Mouse (Mus musculus): ENCODE measurements at regions not wholly inside any gene's neighbourhood (a gene's known extent, or its start where the extent isn't known, plus 50 kb on each side); places are given as distances from the start of the nearest gene placed in this dataset.

DNA sequence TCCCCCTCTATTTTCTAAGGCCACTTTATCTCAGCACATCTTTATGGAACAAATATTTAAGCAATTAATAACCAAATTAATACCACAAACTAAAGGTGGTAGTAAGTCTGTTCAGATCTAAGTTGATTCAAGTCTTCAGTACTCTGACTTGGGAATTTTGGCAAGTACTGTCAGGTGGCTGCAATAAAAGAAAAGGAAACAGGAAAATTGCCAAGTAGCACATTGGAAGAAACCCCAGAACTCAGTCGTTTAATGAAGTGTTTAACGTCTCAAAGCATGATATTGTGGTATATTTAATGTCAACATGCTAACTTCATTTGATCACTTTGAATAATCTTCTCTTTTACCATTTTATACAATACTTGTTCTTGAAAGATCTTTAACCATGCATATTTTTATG is 142.2 kb downstream of the Gm11146 start:
- peaks cover 9% of the 10 kb centered on the region for H3K4me1 ChIP-seq (replicated peaks)
- WGBS: 65% methylated on average over 2 of the region's 2 CpGs
- H3K27ac ChIP-seq: no peak overlapping the region
- H3K4me2 ChIP-seq: no peak overlapping the region
- no peak overlapping the region for H3K9ac ChIP-seq
- H3K4me3 ChIP-seq: no peak overlapping the region
- no peaks in the 10 kb centered on the region for H3K9me3 ChIP-seq
- H3K27me3 ChIP-seq: no peaks in the 10 kb centered on the region
- no peaks in the 10 kb centered on the region for H3K36me3 ChIP-seq
- no peak for ATAC-seq (ENCODE audit: low FRiP score)

DNA sequence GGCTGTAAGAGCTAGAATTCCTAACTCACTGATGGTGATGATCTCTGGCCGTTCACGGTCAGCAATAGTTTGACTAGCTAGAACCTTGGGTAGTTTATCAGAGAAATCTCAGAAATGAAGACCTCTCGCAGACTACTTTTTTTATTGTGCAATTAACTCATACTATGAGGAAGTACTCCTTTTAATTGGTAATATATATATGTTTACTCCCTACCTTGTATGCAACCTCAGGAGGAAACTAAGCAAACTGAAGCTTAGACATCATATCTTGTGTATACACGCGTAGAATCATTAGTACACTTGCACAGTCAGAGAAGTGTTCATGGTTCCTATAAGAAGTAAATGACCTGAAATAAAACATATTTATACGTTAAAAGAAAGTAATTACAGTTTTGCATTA is 157.2 kb downstream of the Gm11146 start:
- H3K36me3 ChIP-seq: peaks cover 3% of the 10 kb centered on the region; the same call in 1 of the 2 replicates
- no peak for ATAC-seq (ENCODE audit: low FRiP score)
- 91% methylated on average over 6 of the region's 6 CpGs for WGBS

DNA sequence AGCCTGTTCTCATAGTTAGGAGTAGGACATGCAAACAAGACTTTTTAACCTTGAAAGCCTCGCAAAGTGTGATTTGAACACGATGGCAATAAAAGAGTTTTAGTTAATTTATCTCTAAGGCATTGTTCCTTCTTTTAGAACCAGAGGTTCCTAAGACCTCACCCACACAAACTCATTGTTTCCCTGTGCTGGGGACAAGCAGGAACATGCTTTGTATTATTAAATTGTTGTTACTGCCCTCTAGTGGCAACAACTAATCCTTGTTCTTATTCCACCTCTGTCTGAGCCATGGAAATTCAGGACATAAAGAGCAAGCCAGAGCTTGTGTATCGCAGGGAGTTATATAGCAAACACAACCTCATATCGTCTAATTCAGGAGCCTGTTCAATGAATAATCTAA is 157.9 kb downstream of the Gm11146 start:
- Histone ChIP-seq H3K4me2 (no peak overlapping the region), H3K36me3 (peaks cover 3% of the 10 kb centered on the region; the same call in 1 of the 2 replicates), H3K4me1 (replicated peaks) (peaks cover 21% of the 10 kb centered on the region), H3K4me3 (no peak overlapping the region), H3K27ac (peak overlapping the region; percentile 44), H3K9ac (no peak overlapping the region), H3K9me3 (no peaks in the 10 kb centered on the region), H3K27me3 (no peaks in the 10 kb centered on the region)
- peak; percentile 66; the same call in 1 of the 2 replicates for ATAC-seq (ENCODE audit: low FRiP score)
- 19% methylated on average over 4 of the region's 4 CpGs for WGBS

More for the DNA sequence above, 157.2 kb downstream of the Gm11146 start:
- Histone ChIP-seq H3K9me3 (no peaks in the 10 kb centered on the region), H3K4me2 (no peak overlapping the region), H3K4me3 (no peak overlapping the region), H3K4me1 (replicated peaks) (peaks cover 24% of the 10 kb centered on the region), H3K9ac (no peak overlapping the region), H3K27ac (peak overlapping the region; percentile 44), H3K27me3 (no peaks in the 10 kb centered on the region)

DNA sequence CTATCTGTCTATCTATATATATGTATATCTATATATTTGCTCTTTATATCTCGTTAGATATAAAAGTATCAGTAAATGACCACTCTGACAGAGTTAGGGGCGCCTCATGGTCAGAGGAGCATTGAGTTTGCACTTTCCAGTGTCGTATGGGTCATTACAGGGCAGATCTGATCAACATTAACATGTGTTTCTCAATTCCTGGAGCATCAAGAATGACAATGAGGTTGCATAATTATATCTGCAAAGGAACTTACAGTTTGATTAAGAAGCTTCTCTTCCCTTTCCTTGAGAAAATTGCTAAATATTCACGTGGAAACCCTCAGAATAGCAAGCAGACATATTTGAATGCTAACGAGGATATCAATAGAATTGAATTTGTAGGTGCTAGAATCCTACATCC is 158.6 kb downstream of the Gm11146 start:
- 75% methylated on average over 5 of the region's 5 CpGs for WGBS
- Histone ChIP-seq H3K9me3 (no peaks in the 10 kb centered on the region), H3K27me3 (no peaks in the 10 kb centered on the region), H3K9ac (no peak overlapping the region), H3K36me3 (peaks cover 3% of the 10 kb centered on the region; the same call in 1 of the 2 replicates), H3K4me1 (replicated peaks) (peaks cover 21% of the 10 kb centered on the region), H3K4me2 (no peak overlapping the region), H3K4me3 (no peak overlapping the region), H3K27ac (peak overlapping the region; percentile 52; the same call in 1 of the 2 replicates)
- ATAC-seq (ENCODE audit: low FRiP score): no peak

DNA sequence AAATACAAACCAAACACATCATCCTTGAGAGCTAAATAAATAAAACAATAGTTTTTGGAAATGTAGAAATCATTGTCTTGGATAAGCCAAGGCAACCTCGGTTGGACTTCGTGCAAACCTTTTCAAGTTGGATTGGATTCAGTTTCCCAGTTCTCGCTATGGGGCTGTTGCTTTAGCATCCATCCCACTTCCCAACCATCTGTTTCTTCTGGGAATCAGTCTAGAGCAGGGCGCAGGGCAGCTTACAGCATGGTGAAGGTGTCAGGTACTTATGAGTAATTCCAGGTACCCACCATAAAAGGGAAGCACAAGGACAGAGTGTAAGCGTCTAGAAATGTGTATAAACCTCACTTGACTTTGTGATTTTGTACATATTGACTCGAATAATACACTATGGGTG is 159.0 kb downstream of the Gm11146 start:
- no peak overlapping the region for H3K4me3 ChIP-seq
- no peaks in the 10 kb centered on the region for H3K27me3 ChIP-seq
- WGBS: 92% methylated on average over 6 of the region's 6 CpGs
- no peak overlapping the region for H3K4me2 ChIP-seq
- H3K9ac ChIP-seq: no peak overlapping the region
- no peaks in the 10 kb centered on the region for H3K9me3 ChIP-seq
- peaks cover 21% of the 10 kb centered on the region for H3K4me1 ChIP-seq (replicated peaks)
- ATAC-seq (ENCODE audit: low FRiP score): no peak
- H3K36me3 ChIP-seq: peaks cover 3% of the 10 kb centered on the region; the same call in 1 of the 2 replicates
- H3K27ac ChIP-seq: no peak overlapping the region; the same call in 1 of the 2 replicates

DNA sequence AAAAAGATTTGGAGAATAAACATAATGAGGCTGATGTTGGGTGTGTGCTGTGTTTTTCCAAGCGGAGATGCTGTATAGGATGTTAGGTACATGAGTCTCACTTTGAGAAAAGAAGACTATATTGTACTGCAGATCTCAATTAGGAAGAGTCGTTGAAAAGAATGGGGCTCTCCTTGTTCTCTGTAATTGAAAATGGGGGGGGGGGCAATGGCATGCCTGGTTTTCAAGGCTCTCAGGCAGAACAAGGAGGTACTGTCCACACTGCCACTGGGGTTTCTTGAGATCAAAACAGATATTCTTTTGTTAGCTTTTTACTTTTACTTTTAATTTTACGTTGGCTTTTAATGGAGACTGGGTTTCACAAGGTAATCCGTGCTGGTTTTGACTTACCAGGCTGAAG is 170.5 kb downstream of the Gm11146 start:
- Histone ChIP-seq H3K27ac (peak overlapping the region; percentile 67), H3K9me3 (no peaks in the 10 kb centered on the region), H3K27me3 (no peaks in the 10 kb centered on the region), H3K9ac (no peak overlapping the region), H3K4me1 (replicated peaks) (peaks cover 20% of the 10 kb centered on the region), H3K4me2 (no peak overlapping the region), H3K4me3 (no peak overlapping the region), H3K36me3 (no peaks in the 10 kb centered on the region)
- WGBS: 55% methylated on average over 4 of the region's 4 CpGs
- ATAC-seq (ENCODE audit: low FRiP score): no peak

DNA sequence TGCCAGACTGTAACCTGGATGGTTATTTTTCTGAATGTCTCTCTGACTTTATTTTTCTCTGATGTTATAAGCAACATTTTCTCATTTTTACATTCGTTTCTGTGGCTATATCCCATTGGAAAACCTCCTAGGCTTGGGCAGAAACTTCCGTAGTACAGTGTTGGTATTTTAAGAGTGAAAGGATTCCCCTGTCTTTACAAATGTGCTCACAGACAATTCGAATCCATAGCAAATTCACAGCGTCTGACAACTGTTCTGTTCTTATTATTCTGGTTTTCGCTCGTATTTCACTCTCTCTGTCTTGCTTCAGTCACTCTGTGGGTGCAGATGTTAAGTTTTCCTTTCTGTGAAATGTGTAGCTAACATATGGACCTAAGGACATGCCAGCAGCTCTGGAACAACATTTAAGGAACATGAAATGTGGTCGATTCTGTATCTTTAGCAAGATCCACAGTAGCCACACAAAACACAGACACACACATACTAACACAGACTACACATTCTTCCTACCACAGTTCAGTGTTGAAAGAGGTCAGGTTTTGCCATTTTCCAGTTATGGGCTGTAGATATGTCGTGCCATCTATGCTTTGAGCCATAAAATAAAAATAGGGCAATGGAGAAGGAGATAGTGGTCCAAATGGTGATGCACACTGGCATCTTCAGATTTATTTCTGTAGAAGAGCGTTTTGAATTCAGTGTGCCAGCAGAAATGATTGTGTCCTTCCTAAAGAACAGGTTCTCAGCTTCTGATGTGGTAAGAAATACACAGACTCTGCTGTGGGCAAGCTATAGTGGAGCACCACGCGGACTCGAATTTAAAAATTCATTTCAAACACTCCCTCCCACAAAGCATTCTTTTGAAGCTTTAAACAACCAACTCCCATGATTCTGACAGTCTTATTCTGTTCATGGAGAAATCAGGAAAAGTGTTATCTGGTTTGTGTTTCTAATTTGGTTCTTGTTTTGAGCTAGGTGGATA is 179.2 kb downstream of the Gm11146 start:
- peak overlapping the region; percentile 54 for H3K4me3 ChIP-seq
- 19% methylated on average over 12 of the region's 12 CpGs for WGBS
- peak overlapping the region; percentile 90 for H3K9ac ChIP-seq

DNA sequence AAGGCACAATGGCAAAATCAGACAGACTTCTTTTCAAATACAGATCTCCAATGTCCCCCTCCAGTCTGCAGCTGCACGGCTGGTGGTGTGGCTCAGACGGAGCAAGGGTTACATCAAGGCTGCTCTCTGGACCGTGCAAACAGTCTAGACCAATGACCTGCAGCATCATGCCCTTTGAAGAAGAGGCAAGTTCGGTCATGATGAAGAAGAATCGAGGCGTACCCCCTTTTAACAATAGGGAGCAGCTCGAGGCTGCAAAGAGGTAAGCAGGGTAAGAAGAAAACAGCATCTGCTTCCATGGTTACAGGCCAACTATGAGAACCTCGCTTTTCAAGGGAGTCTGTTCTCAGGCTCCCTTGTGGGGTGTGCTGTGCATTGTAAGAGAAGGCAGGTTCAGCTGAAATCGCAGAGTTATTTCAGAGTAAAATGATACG is 180.3 kb downstream of the Gm11146 start:
- H3K9ac ChIP-seq: peak overlapping the region; percentile 90
- H3K4me3 ChIP-seq: peak overlapping the region; percentile 54
- peak overlapping the region; percentile 99 for H3K27ac ChIP-seq
- no peaks in the 10 kb centered on the region for H3K36me3 ChIP-seq
- H3K4me2 ChIP-seq: peak overlapping the region; percentile 67
- H3K27me3 ChIP-seq: no peaks in the 10 kb centered on the region
- H3K4me1 ChIP-seq (replicated peaks): peaks cover 9% of the 10 kb centered on the region
- peak; percentile 94 for ATAC-seq (ENCODE audit: low FRiP score)
- WGBS: 4% methylated on average over 10 of the region's 10 CpGs
- H3K9me3 ChIP-seq: no peaks in the 10 kb centered on the region

More for the DNA sequence above, 179.2 kb downstream of the Gm11146 start:
- ATAC-seq (ENCODE audit: low FRiP score): no peak
- Histone ChIP-seq H3K4me1 (replicated peaks) (peaks cover 13% of the 10 kb centered on the region), H3K27me3 (no peaks in the 10 kb centered on the region), H3K9me3 (no peaks in the 10 kb centered on the region), H3K27ac (peak overlapping the region; percentile 99), H3K4me2 (peak overlapping the region; percentile 67), H3K36me3 (no peaks in the 10 kb centered on the region)

DNA sequence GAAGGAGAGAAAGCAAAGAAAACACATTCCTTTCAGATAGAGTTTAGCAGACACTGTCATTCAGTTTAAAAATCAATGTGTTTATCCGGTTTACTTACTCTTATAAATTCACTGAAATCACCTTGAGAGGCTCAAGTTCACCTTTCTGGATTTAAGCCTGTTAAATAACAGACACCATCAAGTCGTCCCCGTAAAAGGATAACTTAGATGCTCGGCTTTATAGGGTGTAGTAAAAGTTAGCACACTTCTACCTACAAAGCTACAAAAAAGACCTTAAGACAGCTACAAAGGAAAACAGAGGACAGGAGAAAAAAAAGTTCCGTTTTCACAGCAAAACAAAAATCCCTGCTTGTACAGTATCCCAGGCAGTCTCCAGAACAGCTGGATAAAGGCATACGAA is 180.9 kb downstream of the Gm11146 start:
- WGBS: 15% methylated on average over 6 of the region's 6 CpGs
- peak overlapping the region; percentile 54 for H3K4me3 ChIP-seq
- ATAC-seq (ENCODE audit: low FRiP score): no peak

DNA sequence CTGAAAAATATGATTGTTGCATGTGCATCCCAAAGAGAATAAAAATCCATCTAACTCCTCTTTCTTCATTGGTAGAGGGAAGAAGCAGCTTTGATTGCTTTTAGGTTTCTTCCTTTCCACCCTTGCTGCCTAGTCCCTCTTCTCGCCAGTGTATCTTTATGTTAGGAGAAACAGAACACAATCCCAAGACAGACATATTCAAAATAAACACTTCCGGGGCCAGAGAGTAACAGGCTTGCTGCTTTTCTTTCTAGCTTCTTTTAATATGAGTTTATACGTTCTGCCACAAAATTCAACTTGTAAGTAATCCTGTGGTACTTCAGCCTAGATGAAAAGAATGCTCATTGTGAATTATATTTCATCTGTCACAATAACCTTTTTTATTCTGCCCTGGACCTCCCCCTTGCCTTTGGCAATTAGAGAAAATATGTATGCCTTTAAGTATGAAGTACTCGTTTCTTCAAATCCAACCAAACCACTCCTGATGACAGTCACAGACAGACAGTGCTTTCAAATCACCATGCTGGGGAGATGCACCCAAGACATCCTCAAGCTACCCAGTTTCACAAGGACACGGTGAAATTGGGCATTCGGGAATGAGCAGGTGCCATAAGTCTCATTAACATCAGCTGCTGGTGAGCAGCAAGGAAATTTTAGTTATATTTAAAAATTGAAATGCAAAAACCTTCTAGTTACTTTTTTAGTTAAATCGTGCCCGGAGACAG is 181.6 kb downstream of the Gm11146 start:
- Histone ChIP-seq H3K27ac (peak overlapping the region; percentile 99), H3K27me3 (no peaks in the 10 kb centered on the region), H3K36me3 (no peaks in the 10 kb centered on the region), H3K4me2 (peak overlapping the region; percentile 67), H3K9me3 (no peaks in the 10 kb centered on the region), H3K4me1 (replicated peaks) (no peaks in the 10 kb centered on the region), H3K4me3 (peak overlapping the region; percentile 54), H3K9ac (peak overlapping the region; percentile 93)
- ATAC-seq (ENCODE audit: low FRiP score): no peak
- 17% methylated on average over 8 of the region's 8 CpGs for WGBS

More for the DNA sequence above, 180.9 kb downstream of the Gm11146 start:
- Histone ChIP-seq H3K9me3 (no peaks in the 10 kb centered on the region), H3K27ac (peak overlapping the region; percentile 99), H3K9ac (peak overlapping the region; percentile 90), H3K27me3 (no peaks in the 10 kb centered on the region), H3K4me2 (peak overlapping the region; percentile 67), H3K4me1 (replicated peaks) (peaks cover 6% of the 10 kb centered on the region; the same call in 1 of the 2 replicates), H3K36me3 (no peaks in the 10 kb centered on the region)

DNA sequence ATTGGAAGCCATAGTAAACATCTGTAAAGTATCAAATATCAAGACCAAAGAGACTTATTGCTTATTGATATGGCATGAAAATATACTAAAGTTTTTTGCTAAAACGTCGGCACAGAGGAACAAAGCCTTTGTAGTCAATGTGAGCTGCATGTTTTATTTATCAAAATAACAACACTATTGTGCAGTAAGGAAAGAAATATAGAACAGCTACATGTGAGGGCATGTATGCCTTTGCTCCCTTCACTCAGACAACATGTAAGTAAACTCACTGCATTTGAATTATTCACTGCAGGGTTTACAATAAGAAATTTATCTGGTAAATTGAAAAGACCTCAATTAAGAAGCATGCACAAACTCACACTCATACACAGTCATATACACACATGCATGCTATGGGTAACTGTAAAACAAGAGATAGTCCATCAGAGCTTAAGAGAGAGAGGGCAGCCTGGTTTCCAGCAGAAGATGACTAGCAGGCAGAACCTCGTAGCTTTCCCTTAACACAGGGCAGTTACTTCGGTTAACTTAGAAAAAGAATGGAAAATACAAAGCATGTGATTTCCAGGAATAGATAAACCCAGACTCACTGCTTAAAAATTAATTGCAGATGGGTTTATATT is 182.7 kb downstream of the Gm11146 start:
- no peak for ATAC-seq (ENCODE audit: low FRiP score)
- peaks cover 5% of the 10 kb centered on the region; the same call in 1 of the 2 replicates for H3K4me1 ChIP-seq (replicated peaks)
- 5% methylated on average over 4 of the region's 4 CpGs for WGBS

DNA sequence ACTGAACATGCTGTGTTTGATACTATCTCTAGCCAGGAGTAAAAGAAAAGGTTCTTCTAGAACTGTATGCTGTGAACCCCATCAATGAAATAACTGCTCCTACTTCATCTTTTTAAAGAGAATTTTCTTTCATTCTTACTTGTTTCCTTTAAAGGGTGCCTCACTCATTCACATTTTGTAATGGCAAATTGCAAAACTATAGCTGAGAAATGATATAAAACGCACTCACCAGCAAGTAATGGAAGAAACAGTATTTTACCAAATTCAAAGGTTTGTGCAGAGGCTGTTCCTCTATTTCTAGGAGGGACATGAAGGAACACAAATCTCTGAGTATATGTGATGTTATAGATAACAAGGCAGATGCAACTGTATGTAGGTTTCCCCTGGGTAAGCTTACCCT is 183.4 kb downstream of the Gm11146 start:
- peaks cover 7% of the 10 kb centered on the region; the same call in 1 of the 2 replicates for H3K4me1 ChIP-seq (replicated peaks)
- ATAC-seq (ENCODE audit: low FRiP score): no peak
- peak overlapping the region; percentile 97 for H3K27ac ChIP-seq
- H3K27me3 ChIP-seq: no peaks in the 10 kb centered on the region
- 0 out of 2 replicates have a peak, but pooled peaks cover 4% of the 10 kb centered on the region for H3K36me3 ChIP-seq
- peak overlapping the region; percentile 87 for H3K9ac ChIP-seq
- H3K9me3 ChIP-seq: no peaks in the 10 kb centered on the region
- 33% methylated on average over 1 of the region's 1 CpGs for WGBS
- H3K4me3 ChIP-seq: peak overlapping the region; percentile 54
- H3K4me2 ChIP-seq: peak overlapping the region; percentile 67

More for the DNA sequence above, 182.7 kb downstream of the Gm11146 start:
- H3K27me3 ChIP-seq: no peaks in the 10 kb centered on the region
- no peaks in the 10 kb centered on the region for H3K36me3 ChIP-seq
- peak overlapping the region; percentile 97 for H3K27ac ChIP-seq
- H3K4me3 ChIP-seq: peak overlapping the region; percentile 54
- peak overlapping the region; percentile 87 for H3K9ac ChIP-seq
- peak overlapping the region; percentile 67 for H3K4me2 ChIP-seq
- no peaks in the 10 kb centered on the region for H3K9me3 ChIP-seq

All from hindbrain, embryonic 13.5 days (tissue).